Mouse (Mus musculus) cerebellum, adult 2 months (tissue): ENCODE results near the gene Defb25.

Experiments used
- CTCF ChIP-seq: fragments of 200-500 bp; IDR thresholded peaks from 2 replicates; pipeline ENCODE4 v1.5.1; 2011; ENCODE audit warnings: low read depth, mild to moderate bottlenecking, control low read depth, low read length, moderate library complexity, borderline replicate concordance; ENCODE audit not compliant: insufficient read depth
- POLR2A ChIP-seq: fragments of 200-500 bp; IDR thresholded peaks from 2 replicates; pipeline ENCODE4 v1.6.1; 2011; ENCODE audit warnings: low read length, control low read depth, borderline replicate concordance; ENCODE audit not compliant: insufficient read depth

- TF ChIP-seq CTCF (peak; percentile 95), POLR2A (peak; percentile 96)
These were observed 46.4 kb upstream of the Defb25 start, which contains the start of gene H13 for GRCm38 (mm10) chr2:152669256-152669638.
